Mouse (Mus musculus) ES-Bruce4 (cell line): ENCODE measurements around the gene Hps5. TPM values are rescaled to one million over a fixed set of nuclear protein-coding genes. Genes with fewer than 3 reads are reported as not detected.

Experiments
- H3K27ac ChIP-seq: 2 replicates; pipeline ENCODE4 v1.5.1; 2012; ENCODE audit warnings: low read length, inconsistent platforms; ENCODE audit not compliant: insufficient read depth
- H3K27me3 ChIP-seq: 2 replicates; pipeline ENCODE4 v1.6.1; 2012; ENCODE audit warnings: mild to moderate bottlenecking, low read length, inconsistent platforms; ENCODE audit not compliant: control insufficient read depth, poor library complexity, insufficient read depth, severe bottlenecking
- H3K36me3 ChIP-seq: 2 replicates; pipeline ENCODE4 v1.6.1; 2012; ENCODE audit warnings: inconsistent platforms, mild to moderate bottlenecking, low read length, moderate library complexity; ENCODE audit not compliant: control insufficient read depth, poor library complexity, insufficient read depth, severe bottlenecking
- H3K4me1 ChIP-seq: one replicate; pipeline ENCODE4 v1.8.1; 2011; ENCODE audit warnings: low read length; ENCODE audit not compliant: control insufficient read depth, insufficient read depth
- H3K4me3 ChIP-seq: 2 replicates; pipeline ENCODE4 v1.5.1; 2011; ENCODE audit warnings: low read depth, mild to moderate bottlenecking, low read length
- H3K9ac ChIP-seq: 2 replicates; pipeline ENCODE4 v1.6.1; 2012; ENCODE audit warnings: low read depth, mild to moderate bottlenecking, inconsistent platforms; ENCODE audit not compliant: poor library complexity, severe bottlenecking
- H3K9me3 ChIP-seq: replicated peaks from 2 replicates; pipeline ENCODE4 v1.6.1; 2012; ENCODE audit warnings: mild to moderate bottlenecking, low read length, inconsistent platforms; ENCODE audit not compliant: control insufficient read depth, poor library complexity, insufficient read depth, severe bottlenecking
- CTCF ChIP-seq: IDR thresholded peaks from one replicate; pipeline ENCODE4 v1.8.1; 2011; ENCODE audit warnings: low read depth, low read length
- EP300 ChIP-seq: IDR thresholded peaks from 2 replicates; pipeline ENCODE4 v1.6.1; 2011; ENCODE audit warnings: low read depth, low read length; ENCODE audit not compliant: insufficient read depth
- POLR2A ChIP-seq: IDR thresholded peaks from one replicate; pipeline ENCODE4 v1.8.1; 2011; ENCODE audit warnings: low read length; ENCODE audit not compliant: insufficient read depth
- polyA plus RNA-seq: library from polyadenylated mRNA; stranded (reverse); fragments of >200 nt; gene quantifications from 2 replicates; pipeline ENCODE4 v1.2.4, GENCODE M21; 2011; ENCODE audit warnings: low read depth; ENCODE audit not compliant: missing spikeins, insufficient read depth, insufficient read length

Hps5 gene
- polyA plus RNA-seq, 1 experiment, result 14.8 TPM

GRCm38 (mm10) chr7:46712250-46712649 lies 83.6 kb downstream of the Hps5 start:
- no peak overlapping the region for H3K4me3 ChIP-seq
- no peak overlapping the region for H3K27ac ChIP-seq
- no peak overlapping the region for H3K9ac ChIP-seq
- H3K9me3 ChIP-seq, result no peaks in the 10 kb centered on the region
- TF ChIP-seq POLR2A (no peak), CTCF (no peak), EP300 (no peak)
- H3K4me1 ChIP-seq, result no peaks in the 10 kb centered on the region
- H3K36me3 ChIP-seq, result peaks cover 8% of the 10 kb centered on the region
- no peaks in the 10 kb centered on the region for H3K27me3 ChIP-seq

Other genes with a start within 250 kb of the Hps5 start
- 5.8 and 7.5 TPM in 2 replicates for gene Sergef, start 156.3 kb downstream of the Hps5 start, polyA plus RNA-seq
- 1.5 and 1.6 TPM in 2 replicates for gene Tph1, start 123.5 kb downstream of the Hps5 start, polyA plus RNA-seq
- 36.5 and 40.2 TPM in 2 replicates for gene Saal1, start 85.4 kb downstream of the Hps5 start, polyA plus RNA-seq
- 3.2 and 3.8 TPM in 2 replicates for gene Saa3, start 80.4 kb downstream of the Hps5 start, polyA plus RNA-seq
- gene Saa4, start 63.5 kb downstream of the Hps5 start, polyA plus RNA-seq, result not detected in 2 replicates
- gene Saa1, start 53.1 kb downstream of the Hps5 start, polyA plus RNA-seq, result not detected in 2 replicates
- gene Saa2, start 44.3 kb downstream of the Hps5 start, polyA plus RNA-seq, result not detected in 2 replicates
- 68.4 and 81.9 TPM in 2 replicates for gene Gtf2h1, start within 50 bp of the Hps5 start, polyA plus RNA-seq
- 626 and 671 TPM in 2 replicates for gene Ldha, start 45.4 kb upstream of the Hps5 start, polyA plus RNA-seq
- 0.57 and 1.3 TPM in 2 replicates for gene Ldhc, start 65.1 kb upstream of the Hps5 start, polyA plus RNA-seq
- 198 and 217 TPM in 2 replicates for gene Tsg101, start 123.9 kb upstream of the Hps5 start, polyA plus RNA-seq
- 56.6 and 64.5 TPM in 2 replicates for gene Uevld, start 162.5 kb upstream of the Hps5 start, polyA plus RNA-seq
- not detected in 2 replicates for gene Gm9999, start 187.5 kb upstream of the Hps5 start, polyA plus RNA-seq
- gene Spty2d1, start 212.3 kb upstream of the Hps5 start, polyA plus RNA-seq, result 16.8 and 18.0 TPM in 2 replicates